Mouse (Mus musculus) liver, postnatal 0 days (tissue): ENCODE results near the gene Tmem231.

Source experiments
- CTCF ChIP-seq: sonication (generic); IDR thresholded peaks from 2 replicates; pipeline ENCODE4 v1.5.1; 2016; ENCODE audit warnings: antibody characterized with exemption, low read depth
- EP300 ChIP-seq: IDR thresholded peaks from 2 replicates; pipeline ENCODE4 v1.6.1; 2016; ENCODE audit warnings: antibody characterized with exemption, low read depth, mild to moderate bottlenecking

DNA sequence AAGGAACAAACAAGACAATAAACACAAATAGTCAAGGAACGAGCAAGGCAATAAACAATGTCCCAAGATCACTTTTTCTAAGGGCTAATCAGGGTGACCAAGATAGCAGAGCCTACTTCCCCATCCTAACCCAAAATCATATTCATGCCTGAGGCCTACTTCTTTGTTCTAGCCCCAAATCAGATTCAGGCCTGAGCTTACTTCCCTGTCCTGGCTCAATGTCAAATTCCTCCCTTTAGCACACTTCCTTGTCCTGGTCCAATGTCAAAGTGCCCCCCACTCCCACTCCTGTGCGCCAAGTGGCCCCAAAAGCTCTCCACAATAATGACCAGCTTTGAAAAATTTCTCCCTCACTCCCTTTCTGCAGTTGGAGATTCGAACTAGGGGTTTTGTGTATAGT, 3.5 kb upstream of the Tmem231 start:
- TF ChIP-seq CTCF, result no peak
- no peak for TF ChIP-seq EP300
